Mouse (Mus musculus): Measurements from ENCODE around the gene Akap6. TPM values are rescaled to one million over a fixed set of nuclear protein-coding genes. Genes with fewer than 3 reads are reported as not detected.
"Not testable (repeated sequence)": the region's sequence is repeated elsewhere in the genome, so short reads cannot be mapped to it uniquely, and the experiment has no call there.

Gene Akap6
- total RNA-seq, 2 experiments from 2014 or later: 25.6 to 37.0 TPM

- intact Hi-C loops (cut with DNase I): no loop called here
- H3K27ac ChIP-seq: no peak overlapping the region
- no peak for DNase-seq
- no peak for TF ChIP-seq CTCF (IDR thresholded peaks at IDR 0.05)
- no peak overlapping the region for H3K4me3 ChIP-seq
Measured at GRCm38 (mm10) chr12:52726434-52727231, 27.4 kb downstream of the Akap6 start.

DNA sequence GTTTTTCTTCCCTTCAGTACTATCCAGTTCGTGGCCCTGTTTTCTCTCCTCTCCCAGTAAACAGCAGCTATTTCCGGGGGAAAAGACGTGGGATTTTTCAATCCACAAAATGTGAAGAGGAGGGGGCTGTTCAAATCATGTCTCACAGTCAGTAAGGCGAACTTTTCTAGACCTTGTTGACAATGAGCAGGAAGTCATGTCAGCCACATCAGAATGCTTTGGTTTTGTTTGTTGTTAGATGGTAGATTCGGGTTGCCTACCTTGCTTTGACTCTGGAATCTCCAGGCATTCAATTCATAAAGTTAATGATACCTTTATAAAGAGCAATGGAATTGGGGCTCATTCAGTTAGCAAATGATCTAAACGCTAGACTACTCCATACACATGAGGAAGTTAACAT is 30.2 kb downstream of the Akap6 start:
- intact Hi-C loops (cut with DNase I): no loop called here
- H3K27ac ChIP-seq: no peak overlapping the region
- no peak for DNase-seq
- TF ChIP-seq CTCF (IDR thresholded peaks at IDR 0.05): no peak
- H3K4me3 ChIP-seq: no peak overlapping the region

DNA sequence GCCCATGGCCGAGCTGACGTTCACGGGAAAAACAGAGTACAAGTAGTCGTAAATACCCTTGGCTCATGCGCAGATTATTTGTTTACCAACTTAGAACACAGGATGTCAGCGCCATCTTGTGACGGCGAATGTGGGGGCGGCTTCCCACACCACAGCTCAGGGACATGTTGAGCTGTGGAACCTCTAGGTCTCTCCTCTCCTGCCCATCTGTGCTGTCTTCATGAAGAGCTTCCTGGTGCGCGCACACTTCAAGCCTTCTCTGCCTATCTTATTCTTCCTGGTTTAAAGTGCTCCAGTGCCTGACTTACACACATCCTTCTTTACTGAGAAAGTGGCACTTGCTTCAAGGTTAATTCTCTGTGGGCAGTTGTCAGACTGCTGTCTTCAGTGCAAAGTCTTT is 36.0 kb downstream of the Akap6 start:
- H3K4me3 ChIP-seq; H3K27ac ChIP-seq; DNase-seq; intact Hi-C loops (cut with DNase I): not testable (repeated sequence)

- H3K27ac ChIP-seq: no peak overlapping the region
- no peak for DNase-seq
- TF ChIP-seq CTCF (IDR thresholded peaks at IDR 0.05): no peak
- intact Hi-C loops (cut with DNase I): no loop called here
- no peak overlapping the region for H3K4me3 ChIP-seq
Measured at GRCm38 (mm10) chr12:52737151-52737550, 38.0 kb downstream of the Akap6 start.

- Histone ChIP-seq H3K27ac (no peak overlapping the region), H3K4me3 (no peak overlapping the region)
- no peak for TF ChIP-seq CTCF (IDR thresholded peaks at IDR 0.05)
- DNase-seq: no peak
- intact Hi-C loops (cut with DNase I): no loop called here
Measured at GRCm38 (mm10) chr12:52739326-52739725, 40.1 kb downstream of the Akap6 start.

DNA sequence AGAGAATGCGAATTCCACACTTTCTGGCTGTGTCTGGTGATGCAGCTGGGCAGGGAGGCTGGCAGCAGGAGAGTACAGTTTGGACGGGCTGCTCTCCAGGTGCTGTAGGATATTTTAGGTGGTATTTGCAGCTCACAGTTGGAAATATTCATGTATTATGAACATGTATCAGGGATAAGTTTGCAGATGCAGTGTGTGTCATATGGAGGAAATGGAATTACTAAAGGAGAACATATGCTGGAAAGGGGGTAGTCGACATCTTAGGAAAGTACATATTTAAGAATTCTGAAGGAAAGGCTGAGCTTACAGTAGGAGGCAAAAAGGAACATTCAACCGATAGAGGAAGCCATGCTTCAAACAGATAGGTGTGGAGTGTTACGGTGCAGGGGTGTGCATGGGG is 42.6 kb downstream of the Akap6 start:
- no peak for DNase-seq
- intact Hi-C loops (cut with DNase I): no loop called here
- H3K27ac ChIP-seq: no peak overlapping the region
- no peak overlapping the region for H3K4me3 ChIP-seq
- no peak for TF ChIP-seq CTCF (IDR thresholded peaks at IDR 0.05)

DNA sequence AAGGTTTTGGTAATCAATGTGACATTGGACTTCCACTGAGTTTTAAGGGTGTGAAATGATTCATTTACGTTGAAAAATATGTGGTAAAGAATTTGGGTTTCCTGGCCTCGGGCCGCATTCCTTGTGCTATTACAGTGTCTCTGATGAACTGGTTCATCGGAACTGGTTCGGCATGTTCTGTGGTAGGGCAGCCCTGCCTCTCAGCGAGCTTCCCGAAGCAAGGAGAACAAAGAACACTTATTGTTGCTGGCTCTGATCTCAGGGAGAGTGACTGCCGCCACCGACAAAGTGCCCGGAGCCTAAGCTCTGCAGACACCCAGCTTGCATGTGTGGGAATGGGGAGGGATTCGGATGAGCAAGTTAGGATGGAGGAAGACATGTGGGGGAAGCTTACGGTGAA is 50.8 kb downstream of the Akap6 start:
- H3K27ac ChIP-seq: no peak overlapping the region
- no peak for TF ChIP-seq CTCF (IDR thresholded peaks at IDR 0.05)
- no peak overlapping the region for H3K4me3 ChIP-seq
- DNase-seq: no peak
- intact Hi-C loops (cut with DNase I): no loop called here

DNA sequence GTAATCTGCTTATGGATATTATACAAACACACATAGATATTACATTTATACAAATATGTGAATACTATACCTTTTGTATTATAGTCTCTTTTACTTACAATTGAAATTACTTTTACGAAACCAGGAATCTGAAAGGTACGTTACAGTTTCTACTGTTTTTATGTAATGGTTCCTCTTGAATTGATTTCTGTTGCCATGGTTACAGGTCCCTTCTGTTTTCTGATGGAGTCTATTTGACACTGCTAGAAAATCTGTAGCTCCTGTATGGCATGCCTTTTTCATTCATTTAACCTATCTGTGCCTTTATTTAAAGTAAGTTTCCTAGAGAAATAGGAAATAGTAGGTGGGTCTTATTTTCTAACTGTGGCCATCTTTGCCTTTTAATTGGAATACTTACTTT is 56.5 kb downstream of the Akap6 start:
- H3K27ac ChIP-seq: no peak overlapping the region
- intact Hi-C loops (cut with DNase I): no loop called here
- no peak overlapping the region for H3K4me3 ChIP-seq
- TF ChIP-seq CTCF (IDR thresholded peaks at IDR 0.05): no peak
- no peak for DNase-seq

GRCm38 (mm10) chr12:52757881-52758280 is 58.7 kb downstream of the Akap6 start:
- H3K4me3 ChIP-seq: no peak overlapping the region
- H3K27ac ChIP-seq: no peak overlapping the region
- DNase-seq: no peak
- intact Hi-C loops (cut with DNase I): no loop called here
- no peak for TF ChIP-seq CTCF (IDR thresholded peaks at IDR 0.05)

DNA sequence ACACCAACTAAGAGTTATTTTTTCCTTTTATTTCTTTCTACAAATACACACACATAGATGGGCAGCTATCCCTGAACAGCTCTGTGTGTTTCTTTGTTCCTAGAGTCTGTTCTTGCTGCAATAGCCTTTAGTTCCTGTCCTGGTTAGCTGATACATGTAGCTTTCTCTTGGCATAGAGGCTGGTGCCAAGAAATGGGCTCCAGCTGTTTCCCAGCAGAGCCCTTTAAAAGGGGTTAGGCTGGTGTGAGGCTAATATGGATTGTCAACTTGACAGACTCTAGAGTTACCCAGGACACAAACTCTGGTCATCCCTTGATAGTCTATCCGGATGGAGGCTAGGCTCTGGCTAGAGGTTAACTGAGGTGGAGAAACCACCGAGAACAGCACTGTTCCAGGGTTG is 64.9 kb downstream of the Akap6 start:
- no peak for DNase-seq
- no peak for TF ChIP-seq CTCF (IDR thresholded peaks at IDR 0.05)
- H3K4me3 ChIP-seq: no peak overlapping the region
- intact Hi-C loops (cut with DNase I): no loop called here
- peak overlapping the region; percentile 71 for H3K27ac ChIP-seq

- DNase-seq: no peak
- intact Hi-C loops (cut with DNase I): no loop called here
- no peak for TF ChIP-seq CTCF (IDR thresholded peaks at IDR 0.05)
- Histone ChIP-seq H3K27ac (peak overlapping the region; percentile 71), H3K4me3 (no peak overlapping the region)
Measured at GRCm38 (mm10) chr12:52764810-52765209, 65.6 kb downstream of the Akap6 start.

GRCm38 (mm10) chr12:52769561-52769960 is 70.4 kb downstream of the Akap6 start:
- intact Hi-C loops (cut with DNase I): no loop called here
- TF ChIP-seq CTCF (IDR thresholded peaks at IDR 0.05): no peak
- Histone ChIP-seq H3K4me3 (no peak overlapping the region), H3K27ac (no peak overlapping the region)
- no peak for DNase-seq

GRCm38 (mm10) chr12:52771931-52772330 is 72.7 kb downstream of the Akap6 start:
- no peak for DNase-seq
- Histone ChIP-seq H3K27ac (no peak overlapping the region), H3K4me3 (no peak overlapping the region)
- intact Hi-C loops (cut with DNase I): no loop called here
- TF ChIP-seq CTCF (IDR thresholded peaks at IDR 0.05): no peak

Data from gastrocnemius, adult 2 months (tissue).